Mouse (Mus musculus): Measurements from ENCODE around the gene Ncan.

Gene Ncan

DNA sequence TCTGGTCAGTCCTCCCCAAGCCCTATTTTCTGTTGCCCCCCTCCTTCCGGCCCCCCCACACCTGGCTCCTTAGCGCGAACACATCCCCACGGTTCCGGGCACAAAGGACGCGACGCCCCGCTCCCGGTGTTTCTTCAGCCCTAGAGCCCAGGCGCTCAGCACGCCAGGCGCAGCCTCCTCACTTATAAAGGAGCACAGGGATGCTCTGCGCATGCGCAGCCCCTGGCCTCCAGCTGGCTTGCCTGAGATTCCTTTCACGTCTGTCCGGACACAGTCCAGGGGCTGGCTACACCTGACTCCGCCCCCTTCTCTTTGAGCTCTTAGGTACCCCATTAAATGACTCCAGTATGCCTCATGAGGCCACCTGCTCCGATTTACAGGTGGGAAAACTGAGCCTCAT, at the start of gene Ncan:
Gene Ncan (minus strand): TSS at position 207 of the 400 bp plus-strand sequence.
- peak; percentile 78 for DNase-seq (ENCODE audit: low read depth, low spot score)

DNA sequence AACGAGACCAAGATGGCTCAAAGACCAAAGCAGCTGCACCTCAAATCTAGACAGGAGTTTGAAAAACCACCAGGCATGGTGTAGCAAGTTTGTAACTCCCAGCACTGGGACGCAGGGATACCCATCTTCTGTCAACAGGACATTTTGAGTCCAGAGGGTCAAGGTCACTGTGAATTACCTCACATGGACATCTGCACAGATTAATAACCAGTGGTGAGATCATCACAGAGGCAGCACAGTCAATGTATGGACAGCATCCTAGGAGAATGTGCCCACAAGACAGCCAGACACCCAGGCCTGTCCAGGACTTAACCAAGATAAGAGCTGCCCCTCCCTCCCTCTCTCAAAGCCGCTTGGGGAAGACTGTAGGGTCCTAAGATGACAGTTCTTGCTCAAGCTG, 49.4 kb upstream of the Ncan start:
- DNase-seq (ENCODE audit: low read depth, low spot score), result no peak

DNA sequence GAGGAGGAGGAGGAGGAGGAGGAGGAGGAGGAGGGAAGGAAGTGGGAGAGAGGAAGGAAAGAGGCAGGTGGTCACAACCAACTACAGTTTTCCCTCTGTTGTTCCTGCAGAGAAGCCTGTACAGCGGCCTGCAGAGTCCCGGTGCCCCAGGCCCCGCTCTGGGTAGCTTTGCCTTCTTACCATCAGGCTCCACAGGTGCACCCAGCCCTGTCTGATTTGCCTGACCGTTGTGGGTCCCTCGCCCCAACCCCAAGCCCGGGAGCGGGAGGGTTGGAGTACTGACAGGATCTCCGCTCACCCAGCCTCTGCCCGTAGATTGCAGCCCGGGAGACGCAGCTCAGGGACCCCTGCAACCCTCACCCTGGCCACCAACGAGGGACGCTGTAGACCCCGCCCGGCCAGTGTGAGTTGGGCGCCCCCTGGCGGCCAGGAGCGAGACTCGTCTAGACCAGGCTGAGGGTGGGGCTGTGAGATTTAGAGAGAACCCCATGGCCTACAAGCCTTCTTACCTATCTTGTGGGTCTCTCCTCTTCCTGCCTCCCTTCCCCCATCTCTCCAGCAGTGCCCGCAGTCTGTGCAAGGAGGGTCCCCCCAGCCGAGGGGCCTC, 45.9 kb upstream of the Ncan start:
- peak; percentile 59 for DNase-seq (ENCODE audit: low read depth, low spot score)

DNA sequence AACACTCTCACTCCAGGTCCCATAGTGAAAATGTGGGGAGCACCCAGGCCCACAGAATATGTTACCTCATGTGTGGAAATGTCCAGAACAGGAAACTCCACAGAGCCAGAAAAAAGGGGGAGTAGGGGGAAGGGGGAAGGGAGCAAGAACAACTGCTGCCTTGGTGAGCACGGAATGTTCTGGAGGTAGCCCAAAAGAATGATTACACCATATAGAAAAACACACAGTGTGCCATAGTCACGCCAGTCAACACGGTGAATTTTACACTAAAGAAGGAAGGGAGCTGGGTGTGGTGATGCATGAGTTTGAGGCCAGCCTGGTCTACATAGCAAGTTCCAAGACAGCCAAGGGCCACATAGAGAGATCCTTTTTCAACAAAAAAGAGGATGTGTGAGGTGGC, 42.6 kb upstream of the Ncan start:
- DNase-seq (ENCODE audit: low read depth, low spot score), result no peak

DNA sequence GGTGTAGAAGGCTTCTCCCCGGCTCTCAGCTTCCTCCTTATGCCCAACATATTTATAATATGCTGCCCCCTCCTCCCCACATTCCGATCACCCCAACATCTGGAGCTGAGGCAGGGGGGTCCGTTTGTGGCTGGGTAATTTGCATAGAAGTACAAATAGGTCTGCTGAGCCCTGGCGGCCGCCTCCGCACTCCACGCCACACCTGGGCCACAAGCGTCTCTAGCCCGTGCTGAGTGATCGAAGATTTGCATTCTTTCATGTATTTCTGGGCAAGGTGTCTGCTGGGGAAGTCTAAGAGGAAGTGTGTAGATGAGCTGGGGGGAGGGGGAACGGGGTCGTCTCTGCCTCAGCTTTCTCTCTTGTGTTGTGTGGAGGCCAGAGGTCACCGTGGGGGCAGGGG, 39.3 kb upstream of the Ncan start:
- DNase-seq (ENCODE audit: low read depth, low spot score), result no peak

DNA sequence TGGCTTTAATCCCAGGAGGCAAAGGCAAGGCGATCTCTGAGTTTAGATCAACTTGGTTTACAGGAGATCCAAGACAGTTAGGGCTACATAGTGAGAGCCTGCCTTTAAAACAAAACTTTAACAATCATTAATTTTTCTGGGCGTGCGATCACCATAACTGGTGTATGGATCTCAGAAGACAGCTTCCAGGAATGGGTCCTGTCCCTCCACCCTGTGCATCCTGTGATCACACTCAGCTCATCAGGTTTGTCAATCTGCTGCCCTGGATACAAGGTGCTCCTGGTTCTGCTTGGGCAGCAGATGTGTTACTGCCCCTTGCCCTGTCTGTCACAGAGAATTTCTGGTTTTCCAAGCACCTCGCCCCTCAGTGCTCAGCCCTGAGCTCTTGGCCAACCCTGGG, 38.5 kb upstream of the Ncan start:
- no peak for DNase-seq (ENCODE audit: low read depth, low spot score)

DNA sequence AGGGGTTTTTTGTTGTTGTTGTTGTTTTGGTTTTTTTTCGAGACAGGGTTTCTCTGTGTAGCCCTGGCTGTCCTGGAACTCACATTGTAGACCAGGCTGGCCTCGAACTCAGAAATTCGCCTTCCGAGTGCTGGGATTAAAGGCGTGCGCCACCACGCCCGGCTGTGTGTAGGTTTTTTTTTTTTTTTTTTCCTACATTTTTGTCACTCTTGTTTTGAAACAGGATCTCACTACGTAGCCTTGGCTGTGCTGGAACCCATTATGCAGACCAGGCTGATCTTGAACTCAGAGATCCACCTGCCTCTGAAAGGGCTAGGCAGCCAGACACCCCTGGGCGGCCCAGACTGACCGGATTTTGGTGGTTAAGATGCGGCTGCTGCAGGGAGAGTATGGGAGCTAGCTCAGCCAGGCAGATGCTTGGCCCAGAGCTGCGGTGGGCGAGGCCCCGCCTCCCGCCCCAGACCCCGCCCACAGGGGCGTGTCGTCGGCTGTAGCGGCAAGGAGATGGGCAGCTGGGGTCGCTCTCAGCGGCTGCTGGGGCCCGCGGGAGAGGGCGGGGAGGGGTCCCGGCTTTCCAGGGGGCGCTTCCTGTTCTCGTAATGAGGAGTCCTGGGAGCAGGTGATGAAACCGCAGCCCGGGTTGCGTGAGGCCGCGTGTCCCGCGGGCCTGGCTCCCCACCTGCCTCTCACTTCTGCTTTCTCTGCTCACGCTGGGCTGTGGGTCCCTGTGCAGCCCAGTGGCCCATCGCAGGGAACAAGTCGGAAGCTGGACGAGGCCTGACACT, 37.6 kb upstream of the Ncan start:
- peak; percentile 69 for DNase-seq (ENCODE audit: low read depth, low spot score)

DNA sequence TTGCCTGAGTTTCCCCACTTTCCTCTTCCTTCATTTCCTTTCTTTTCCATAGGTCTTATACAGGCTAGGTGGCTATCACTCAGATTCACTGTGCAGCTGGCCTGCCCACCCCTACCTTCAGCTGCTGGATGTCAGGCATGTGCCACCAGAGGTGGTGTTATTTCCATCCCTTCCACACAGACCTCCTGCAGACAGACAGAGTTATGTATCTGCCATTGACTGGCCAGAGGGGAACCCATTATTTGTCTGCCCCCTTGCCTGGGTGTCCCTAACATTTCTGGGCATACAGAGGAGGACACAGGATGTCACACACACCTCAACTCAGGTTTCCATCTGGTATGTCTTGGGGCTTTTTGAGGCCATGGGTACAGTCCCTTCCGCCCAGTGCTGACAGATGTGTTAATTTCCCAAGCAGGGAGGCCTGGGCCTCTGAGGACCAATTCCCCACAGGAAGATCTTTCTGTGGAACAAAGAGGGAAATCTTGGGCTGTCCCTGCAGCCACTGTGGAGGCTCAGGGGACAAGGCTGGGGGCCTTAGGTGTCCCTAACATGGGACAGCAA, 36.6 kb upstream of the Ncan start:
- no peak for DNase-seq (ENCODE audit: low read depth, low spot score)

DNA sequence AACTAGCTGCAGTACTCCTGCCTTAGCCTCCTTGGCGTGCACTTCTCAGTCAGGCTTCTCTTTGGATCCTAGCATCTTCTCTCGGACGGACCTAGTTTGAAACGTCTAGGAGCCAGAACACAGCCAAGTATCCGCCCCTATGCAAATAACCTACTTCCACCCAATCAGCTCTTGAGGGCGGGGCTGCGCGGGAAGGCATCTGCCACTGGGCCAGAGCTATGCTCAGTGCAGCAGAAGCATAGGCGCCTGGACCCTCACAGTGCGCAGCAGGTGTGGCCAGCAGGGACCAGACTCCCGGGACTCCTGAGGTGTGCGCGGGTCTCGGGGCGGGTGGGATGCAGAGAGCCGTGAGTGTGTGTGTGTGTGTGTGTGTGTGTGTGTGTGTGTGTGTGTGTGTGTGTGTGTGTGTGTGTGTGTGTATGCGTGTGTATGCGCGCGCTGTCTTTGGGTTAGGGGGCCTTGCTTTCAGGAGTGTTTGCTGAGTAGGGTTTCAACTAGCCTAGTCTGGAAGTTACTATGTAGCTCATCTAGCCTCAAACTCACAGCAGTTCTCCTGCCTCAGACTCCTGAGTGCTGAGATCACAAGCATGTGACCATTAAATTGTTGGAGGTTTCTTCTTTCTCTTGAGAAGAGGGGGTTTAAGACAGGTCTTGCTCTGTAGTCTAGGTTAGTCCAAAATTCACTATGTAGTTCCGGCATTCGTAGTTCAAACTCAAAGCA, 32.0 kb upstream of the Ncan start:
- peak; percentile 67 for DNase-seq (ENCODE audit: low read depth, low spot score)

DNA sequence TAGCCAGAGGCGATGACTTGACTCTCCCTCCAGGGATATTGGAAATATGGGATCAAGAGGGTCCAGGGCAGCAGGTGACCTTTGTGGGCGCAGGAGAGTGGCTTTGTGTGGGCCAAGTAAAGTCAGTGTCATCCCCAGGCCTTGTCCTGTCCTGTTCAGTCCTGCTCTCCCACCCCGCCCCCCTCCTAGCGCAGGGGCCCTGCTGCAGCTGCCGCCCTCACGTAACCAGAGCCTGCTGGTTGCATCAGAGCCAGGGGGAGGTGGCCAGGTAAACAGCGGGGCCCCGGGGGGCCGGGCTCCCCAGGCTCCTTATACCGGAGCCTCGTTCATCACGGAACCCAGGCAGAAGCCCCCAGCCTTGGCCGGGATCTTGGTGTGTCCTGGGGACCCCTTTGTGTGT, 29.5 kb upstream of the Ncan start:
- DNase-seq (ENCODE audit: low read depth, low spot score), result no peak

DNA sequence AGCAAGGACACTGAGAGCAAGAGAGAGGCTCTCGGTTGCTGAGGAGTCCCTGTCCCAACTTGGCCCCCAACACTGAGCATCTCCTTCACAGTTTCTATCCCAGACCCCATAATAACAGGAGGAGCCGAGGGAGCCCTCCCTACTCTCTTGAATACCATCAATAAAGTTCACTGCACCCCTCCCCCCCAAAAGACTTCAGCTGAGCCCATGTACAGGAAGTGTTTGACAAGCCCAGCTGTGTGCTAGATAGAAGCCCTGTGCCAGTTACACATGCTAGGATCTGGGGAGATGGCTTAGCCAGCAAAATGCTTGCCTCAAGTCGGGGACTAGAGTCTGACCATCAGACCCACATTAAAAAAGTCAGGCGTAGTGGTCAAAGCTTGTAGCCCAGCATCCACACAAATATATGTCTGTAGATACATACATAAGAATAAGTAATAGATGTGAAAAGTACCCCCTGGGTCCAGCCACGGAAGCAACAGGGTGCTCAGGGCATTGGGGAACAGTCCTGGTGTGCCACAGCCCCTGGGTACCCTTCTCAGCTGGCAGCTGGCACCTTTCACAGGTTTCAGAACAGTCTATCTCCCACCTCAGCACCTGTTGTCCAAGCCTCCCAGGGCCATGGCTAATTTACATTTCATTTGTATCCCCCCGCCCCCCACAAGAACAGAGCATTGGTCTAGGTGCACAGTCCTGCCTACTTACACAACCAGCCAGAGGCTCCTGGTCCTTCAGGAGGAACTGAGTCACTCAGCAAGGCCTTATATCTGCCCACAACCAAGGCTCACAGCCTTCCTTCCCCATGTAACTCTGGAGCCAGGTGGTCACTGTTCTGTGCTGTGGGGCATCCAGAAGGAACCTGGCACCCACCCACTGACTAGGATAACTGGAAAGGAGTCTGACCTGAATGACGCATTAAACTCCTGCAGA, 27.3 kb upstream of the Ncan start:
- DNase-seq (ENCODE audit: low read depth, low spot score), result no peak

DNA sequence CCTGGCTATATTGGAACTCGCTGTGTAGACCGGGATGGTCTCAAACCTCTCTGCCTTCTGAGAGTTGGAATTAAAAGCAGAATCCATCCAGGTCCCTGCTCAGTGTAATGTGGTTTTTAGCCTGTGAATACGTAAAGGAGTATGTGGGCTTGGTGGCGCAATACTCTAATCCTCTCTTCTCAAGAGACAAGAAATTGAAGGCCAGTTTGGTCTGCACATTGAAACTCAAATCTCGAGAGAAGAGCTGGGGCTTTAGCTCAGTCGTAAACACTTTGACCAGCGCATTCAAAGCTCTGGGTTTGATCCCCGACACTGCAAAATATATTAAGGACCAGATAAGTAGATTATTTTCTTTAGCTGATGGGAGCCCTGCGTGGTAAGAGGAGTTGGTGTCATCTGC, 19.3 kb upstream of the Ncan start:
- DNase-seq (ENCODE audit: low read depth, low spot score), result no peak

DNA sequence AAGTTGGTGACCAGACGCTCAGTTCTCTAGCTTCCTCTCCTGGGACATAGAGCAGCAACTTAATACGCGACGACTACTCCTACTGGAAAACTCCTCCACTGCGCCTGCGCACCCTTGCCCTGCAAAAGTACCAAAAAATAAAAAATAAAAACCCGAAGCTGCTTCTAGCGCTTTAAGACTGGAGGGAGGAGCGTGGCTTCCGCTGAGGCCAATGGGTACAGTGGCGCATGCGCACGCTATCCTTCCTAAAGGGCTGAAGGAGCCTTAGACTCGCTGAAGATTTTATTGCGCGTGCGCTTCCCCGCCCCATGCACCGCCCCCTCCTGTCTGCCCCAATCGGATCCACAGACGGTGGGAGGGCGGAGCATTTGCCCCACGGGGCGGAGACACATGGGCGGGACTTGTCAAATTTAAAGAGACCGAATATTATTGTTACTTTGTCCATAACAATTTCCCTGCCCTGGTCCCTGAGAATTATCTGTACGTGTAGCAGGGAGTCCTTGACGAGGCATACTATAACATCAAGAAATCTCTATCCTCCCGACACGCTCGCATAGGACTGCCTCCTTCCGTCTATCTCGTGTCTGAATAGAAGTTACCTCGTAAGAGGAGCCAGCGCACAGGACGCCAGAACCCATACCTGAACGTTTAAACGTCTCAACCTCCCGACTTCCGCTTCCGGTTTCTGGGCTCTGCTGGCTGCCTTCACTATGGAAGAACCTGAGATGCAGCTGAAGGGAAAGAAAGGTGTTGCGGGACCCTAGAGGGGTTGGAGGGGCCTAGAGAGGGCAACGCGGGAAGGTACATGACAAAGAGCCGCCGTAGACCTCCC, 18.6 kb upstream of the Ncan start, which contains the start of the genes Rfxank, Borcs8 and Mef2b:
Gene Rfxank (minus strand): TSS at position 129 of the 832 bp plus-strand sequence.
Gene Borcs8 (plus strand): TSS at position 474 of the 832 bp plus-strand sequence.
Gene Mef2b (plus strand): TSS at position 686 of the 832 bp plus-strand sequence.
- DNase-seq (ENCODE audit: low read depth, low spot score), result peak; percentile 100

DNA sequence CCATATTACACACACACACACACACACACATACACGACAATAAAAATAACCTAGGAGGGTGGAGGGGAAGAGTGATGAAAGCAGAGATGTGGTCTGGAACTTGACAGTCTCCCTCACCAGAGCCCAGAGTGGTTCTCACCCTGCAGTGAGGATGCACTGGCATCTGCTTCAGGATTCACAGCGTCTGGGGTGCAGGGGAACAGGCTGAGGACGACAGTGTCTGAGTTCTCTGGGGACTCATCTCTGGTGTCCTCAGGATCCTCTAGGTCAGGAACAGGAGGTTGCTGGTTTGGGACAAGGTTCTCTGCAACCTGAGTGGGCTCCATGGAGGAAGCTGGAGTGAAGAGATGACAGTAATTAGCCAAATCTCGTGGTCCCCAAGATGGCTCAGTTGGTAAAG, 17.2 kb upstream of the Ncan start:
- no peak for DNase-seq (ENCODE audit: low read depth, low spot score)

DNA sequence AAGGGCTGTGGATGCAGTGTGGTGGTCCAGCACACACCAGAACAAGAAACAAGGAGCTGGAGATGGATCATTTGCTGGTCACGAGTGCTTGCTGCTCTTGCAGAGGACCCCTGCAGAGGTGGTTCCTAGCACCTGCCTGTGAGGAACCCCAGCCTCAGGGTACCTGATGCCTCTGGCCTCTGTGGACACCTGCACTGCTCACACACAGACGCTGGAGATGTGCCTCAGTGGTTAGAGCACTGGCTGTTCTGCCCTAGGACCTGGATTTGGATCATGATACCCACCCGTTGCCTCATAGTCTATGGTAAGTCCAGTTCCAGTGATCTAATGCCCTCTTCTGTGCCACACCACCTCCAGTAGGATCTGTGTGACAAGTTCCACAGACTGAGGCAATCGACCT, 15.9 kb upstream of the Ncan start:
- DNase-seq (ENCODE audit: low read depth, low spot score), result no peak

DNA sequence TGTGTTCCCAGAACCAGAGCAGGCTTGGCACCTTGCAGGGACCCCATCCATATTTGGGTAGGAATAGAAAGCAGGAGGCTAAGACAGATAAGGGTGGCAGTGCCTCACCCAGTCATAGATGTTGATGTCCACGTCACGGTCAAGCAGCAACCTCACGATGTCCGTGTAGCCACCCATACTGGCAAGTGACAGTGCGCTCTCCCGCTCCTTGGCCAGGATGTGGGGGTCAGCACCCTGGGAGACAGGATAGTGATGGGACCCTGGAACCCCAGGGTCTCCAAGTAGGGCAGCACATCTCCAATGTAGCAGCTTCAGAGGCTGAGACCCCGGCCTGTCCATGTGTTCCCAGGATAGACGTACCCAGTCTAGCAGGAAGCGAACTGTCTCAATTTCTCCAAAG, 14.3 kb upstream of the Ncan start:
- DNase-seq (ENCODE audit: low read depth, low spot score), result no peak

DNA sequence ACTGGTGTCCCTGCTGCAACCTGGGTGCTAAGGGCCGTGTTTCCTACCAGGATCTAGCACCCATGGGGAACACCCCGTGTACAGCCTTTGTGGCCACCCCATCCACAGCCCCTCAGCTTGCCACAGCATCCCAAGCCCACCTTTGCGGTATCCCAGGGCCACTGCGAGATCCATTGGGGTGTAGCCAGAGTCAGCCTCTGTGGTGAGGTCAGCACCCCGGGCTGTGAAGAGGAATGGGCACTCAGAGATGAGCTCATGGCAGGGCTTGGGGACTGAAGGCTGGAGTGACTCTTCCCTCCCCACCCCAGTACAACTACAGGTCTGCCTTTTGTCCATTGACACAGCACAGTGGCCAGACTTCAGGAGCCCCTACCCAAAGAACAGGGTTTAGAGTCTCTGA, 13.4 kb upstream of the Ncan start:
- no peak for DNase-seq (ENCODE audit: low read depth, low spot score)

DNA sequence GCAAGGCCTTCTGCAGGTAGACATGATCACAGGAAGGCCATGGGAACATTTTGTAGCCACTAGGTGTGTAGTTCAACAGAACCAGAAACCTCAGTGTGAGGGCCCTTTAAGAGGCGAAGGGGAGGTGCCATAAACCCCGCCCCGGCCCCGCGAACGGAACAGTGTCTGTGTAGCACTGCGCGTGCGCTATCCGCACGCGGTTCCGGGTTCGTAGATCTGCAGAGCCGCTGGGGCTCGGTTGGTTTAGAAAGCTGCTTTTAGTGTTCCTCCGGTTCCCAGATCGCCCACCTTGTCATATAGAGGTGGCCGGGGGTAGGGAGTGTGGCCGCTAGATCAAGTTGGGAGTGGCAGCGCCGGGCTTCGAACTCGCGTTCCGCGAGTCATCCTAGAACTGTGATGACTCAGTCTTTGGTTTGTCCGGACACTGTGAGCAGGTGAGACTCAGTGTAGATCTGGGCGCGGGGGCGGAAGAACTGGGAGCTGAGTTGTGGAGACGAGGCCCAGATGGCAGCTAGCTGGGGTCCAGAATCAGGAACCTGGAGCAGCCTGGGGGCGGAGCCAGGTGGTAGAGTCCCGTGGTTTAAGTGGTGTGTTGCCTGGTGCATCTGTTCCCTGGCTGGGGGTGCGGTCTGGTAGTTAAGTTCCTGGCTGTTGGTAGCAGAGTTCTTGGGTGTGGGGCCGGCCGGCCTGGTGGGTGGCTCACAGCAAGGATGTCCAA, 10.7 kb upstream of the Ncan start, which contains the start of gene Nr2c2ap:
Gene Nr2c2ap (plus strand): TSS at position 168 of the 718 bp plus-strand sequence.
- peak; percentile 85 for DNase-seq (ENCODE audit: low read depth, low spot score)

DNA sequence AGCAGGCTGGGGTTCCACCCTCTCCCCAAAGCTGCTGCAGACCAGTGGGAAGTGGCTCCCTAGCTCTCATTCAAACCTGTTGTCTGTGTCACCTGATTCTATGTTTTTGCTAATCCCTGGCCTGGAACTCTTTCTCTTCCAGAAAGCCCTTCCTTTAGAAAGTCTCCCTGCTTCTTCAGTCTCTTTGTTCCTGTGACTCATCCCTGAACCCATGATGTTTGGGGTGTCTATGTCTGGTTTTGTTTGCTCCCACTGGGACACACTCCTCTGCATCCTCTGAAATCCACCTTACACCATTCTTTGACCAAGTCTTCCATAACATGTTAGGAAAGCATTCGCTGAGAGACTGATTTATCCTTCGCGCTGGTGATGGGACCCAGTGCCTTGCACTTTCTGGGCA, 9.4 kb upstream of the Ncan start:
- DNase-seq (ENCODE audit: low read depth, low spot score), result no peak

Measured in embryo, embryonic 11.5 days (tissue).